Mouse (Mus musculus) lung, postnatal 0 days (tissue): ENCODE measurements around the gene Gm3045.

ENCODE experiments used
- CTCF ChIP-seq: IDR thresholded peaks from 2 replicates; pipeline ENCODE4 v1.5.1; 2016; ENCODE audit warnings: antibody characterized with exemption, mild to moderate bottlenecking
- EP300 ChIP-seq: IDR thresholded peaks from 2 replicates; pipeline ENCODE4 v1.6.1; 2016; ENCODE audit warnings: antibody characterized with exemption, mild to moderate bottlenecking, control low read depth

DNA sequence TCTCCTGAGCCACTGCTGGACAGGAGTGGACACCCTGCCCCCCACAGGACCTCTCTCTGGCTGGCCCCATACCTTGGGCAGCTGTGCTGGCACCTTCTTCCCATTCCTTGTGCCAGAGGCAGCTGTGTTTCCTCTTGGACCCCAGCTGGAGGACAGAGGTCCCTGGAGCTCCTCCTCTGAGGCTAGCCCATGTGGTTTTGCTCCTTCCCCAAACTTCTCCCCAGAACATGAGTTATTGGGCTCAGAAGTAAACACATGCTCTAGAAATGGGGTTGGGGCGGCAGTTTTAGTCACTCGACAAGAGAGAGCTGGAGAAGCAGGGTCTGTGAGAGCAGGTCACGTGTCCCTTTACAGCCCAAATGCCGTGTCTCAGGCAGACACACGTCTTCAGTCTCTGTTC, 39.0 kb upstream of the Gm3045 start:
- TF ChIP-seq CTCF, result no peak
- no peak for TF ChIP-seq EP300
